Mouse (Mus musculus) 416B (cell line): ENCODE measurements around the gene Capzb.

Experiments used
- DNase-seq: peaks from one replicate; pipeline ENCODE4 v3.0.0; 2011; ENCODE audit warnings: low read depth

The Capzb gene

DNA sequence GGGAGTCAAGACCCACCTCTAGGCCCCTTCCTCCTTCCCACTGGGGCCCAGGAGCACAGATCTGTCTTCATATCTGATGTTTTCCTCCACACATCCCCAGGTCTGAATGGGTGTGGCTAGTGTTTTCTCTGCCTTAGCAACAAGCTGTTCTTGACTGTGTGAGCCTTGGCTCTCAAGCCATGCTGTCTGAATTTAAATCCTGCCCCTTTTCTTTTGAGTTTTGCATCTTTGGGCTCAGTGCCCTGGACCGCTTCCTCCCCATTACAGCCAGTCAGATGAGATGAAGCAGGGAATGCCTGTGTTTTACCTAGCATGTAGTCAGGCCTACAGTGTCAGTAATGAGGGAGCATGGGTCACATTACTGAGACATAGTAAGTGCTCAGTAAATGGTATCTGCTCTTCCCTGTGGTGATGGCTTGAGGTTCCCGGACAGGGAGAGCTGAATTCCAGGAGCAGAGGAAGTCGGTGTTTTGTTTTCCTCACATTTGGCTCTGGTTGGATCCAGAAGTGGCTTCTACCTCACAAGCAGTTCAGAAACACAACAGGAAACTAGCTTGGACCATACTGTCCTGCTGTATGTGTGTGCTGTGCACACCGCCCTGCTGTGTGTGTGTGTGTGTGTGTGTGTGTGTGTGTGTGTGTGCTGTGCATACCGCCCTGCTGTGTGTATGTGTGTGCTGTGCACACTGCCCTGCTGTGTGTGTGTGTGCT lies 16.6 kb downstream of the Capzb start:
- DNase-seq, result no peak

DNA sequence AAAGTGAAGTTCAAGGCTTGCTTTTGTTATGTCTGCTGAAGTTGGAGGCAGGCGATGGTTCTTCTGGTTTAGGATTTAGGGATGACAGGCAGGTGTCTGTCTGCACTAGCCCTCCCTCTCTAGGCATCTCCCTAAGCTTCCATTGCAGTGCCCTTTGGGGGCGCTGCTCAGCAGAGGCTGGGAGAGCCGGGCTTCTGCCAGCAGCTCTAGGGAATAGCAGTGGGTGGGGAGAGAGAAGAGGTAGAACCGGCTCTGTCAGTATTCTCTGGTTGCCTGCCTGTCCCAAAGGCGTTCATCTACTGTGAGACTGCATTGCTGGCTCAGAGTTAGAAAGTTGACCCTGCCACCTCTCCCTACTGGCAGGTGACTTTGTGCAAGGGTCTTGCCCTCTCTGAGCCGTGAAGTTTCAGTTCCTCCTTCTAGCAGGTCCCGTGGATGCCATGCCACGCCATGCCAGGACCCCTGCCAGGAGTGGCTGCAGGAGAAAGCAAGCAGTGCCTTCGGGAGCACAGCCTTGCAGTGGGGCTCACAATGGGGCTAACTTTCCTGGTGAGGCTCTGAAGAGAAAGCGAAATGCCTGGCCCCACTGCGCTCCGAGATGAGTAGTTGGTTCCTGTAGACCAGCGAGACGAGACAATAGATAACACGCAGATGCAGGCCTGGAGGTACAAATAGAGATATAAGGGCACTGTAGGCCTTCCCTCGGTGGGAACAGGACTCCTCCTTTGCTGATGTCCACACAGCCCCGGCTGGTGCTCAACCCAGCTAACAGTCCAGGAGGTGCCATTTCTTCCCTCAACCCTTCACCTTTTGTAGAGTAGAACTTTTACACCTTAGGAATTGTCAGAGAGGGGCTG lies 19.5 kb downstream of the Capzb start:
- DNase-seq, result no peak

DNA sequence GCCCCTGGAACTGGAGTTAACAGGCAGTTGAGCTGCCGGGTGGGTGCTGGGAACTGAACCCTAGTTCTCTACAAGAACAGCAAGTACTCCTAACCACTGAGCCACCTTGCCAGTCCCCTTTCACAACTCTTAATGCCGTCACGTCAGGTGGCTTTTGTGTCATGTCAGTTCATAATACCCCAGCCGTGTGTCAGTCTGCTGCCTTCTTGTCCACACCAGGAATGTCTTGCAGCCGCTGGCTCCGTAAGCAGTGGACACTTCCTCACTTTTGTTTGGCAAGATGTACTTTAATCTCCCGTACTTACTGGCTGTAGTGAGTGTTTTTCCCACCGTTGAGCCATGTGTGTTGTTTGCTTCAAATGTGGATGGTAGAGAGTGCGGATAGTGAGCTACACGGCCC lies 20.4 kb downstream of the Capzb start:
- DNase-seq, result no peak

DNA sequence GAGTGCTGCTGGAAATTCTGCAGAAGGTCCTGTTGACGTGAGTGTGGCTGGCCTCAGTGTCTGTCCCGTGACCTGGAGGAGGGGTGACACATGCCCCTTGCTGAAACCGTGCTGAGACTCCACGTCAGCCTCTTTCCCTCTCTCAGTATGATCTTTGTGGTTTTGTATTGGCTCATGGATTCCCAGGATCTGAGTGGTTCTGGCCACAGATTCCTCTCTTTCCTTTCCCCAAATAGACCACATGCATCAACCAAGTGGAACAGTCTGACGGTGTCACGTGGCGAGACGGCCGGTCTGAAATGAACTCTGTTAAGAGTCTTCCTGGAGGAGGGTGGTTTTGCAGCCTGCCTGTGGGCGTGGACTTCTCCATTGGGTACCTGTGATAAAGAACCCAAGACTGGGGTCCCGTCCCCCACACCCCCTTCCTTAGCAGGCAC lies 21.3 kb downstream of the Capzb start:
- DNase-seq, result no peak

DNA sequence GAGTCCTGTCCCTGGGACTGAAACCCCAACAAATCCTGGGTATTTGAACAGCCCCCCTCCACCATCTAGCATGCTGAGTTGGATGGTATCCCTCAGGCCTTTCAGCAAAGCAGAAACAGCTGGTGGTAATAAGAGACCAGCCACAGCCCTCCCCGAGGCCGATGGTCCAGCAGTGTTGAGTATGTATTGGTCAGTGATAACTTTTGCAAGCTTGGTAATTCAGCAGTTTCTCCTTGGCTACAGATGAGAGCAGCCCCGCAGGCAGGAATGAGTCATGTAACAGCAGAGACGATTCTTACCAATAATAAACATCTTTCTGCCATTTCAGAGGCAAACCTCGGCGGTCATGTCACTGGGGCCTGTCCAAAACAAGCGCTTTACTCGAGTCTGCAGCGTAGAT lies 23.9 kb downstream of the Capzb start:
- DNase-seq, result no peak

DNA sequence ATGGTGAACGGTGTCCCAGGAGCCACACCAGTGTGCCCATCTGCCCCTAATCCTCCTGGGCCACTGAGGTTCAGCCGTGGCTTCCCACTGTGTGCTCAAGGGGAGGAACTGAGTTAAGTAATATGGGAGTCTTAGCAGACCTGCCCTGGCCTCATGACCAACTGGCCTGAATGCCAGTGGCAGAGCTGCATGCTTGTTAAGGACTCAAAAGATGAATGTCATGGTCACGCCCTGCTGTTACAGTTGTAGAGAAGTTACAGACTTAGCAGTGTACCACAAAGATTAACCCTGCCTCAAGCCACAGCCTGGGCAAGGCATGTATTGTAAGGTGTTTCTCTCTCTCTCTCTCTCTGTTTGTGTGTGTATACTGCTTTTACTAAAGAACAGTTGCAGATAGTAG lies 25.8 kb downstream of the Capzb start:
- DNase-seq, result no peak

DNA sequence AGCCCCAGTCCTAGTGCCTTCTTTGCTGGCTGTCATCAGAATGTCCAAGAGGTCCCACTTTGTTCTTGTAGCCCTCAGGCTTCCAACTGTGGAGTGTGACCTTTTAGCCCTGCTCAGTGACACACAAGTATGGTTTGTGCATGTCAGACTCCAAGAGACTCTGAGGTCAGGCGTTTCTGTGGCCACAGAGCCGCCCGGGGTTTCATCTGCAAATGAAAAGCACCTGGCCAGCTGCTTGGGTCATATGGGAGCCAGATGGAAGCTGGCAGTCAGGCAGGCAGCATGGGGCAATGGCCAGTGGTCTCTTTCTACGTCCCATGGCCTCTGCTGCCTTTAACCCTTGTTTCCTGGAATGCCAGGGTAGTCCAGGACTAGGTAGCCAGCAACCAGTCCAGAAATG lies 27.0 kb downstream of the Capzb start:
- DNase-seq, result no peak

DNA sequence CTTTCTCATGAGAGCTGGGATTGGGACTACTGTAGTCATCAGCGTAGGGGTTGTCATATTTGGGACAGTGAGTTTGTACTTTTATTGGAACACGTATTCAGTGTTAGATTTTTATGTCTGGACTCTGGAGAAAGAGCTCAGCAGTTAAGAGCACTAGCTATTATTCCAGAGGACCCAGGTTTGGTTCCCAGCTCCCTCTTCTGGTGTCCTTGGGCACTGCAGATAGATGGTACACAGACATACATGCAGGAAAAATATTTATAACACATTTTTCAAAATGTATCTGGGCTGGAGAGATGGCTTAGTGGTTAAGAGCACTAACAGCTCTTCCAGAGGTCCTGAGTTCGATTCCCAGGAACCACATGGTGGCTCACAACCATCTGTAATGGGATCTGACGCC lies 28.3 kb downstream of the Capzb start:
- peak; percentile 56 for DNase-seq

DNA sequence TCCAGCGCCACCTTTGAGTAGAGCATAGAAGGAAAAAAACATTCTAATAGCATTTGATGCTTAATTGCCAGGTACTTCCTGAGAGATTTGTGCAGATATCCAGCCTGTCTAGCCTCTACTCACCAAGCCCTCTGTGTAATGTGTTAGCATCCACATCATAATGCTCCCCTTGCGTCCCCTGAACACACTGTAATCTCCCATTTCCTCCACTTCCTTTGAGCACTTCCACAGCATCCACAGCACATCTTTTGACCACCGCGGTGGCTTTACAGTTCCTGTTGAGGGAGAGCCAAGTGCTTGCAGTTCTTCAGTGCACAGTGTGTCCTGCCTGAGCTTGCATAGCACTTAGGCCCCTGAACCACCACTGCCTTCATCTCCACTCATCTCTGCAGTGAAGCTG lies 29.1 kb downstream of the Capzb start:
- DNase-seq, result peak; percentile 82

DNA sequence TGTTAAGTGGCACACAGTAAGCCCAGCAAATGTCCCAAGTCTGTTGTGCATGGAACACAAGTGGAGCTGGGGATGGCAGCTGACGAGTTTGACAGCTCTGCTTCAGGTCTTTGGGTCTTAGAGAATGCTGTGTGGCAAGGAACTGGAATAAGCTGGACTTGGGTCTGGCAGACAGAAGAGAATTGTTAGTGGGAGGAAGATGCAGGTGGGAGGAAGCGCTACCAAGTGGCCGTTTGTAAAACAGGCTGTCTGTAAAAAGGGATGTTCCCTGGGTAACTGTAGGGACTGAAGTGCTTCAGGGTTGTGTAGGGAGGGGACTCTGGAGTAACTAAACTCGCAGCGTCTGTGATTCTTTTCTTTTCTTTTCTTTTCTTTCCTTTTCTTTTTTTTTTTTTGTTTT lies 32.4 kb downstream of the Capzb start:
- DNase-seq, result no peak

DNA sequence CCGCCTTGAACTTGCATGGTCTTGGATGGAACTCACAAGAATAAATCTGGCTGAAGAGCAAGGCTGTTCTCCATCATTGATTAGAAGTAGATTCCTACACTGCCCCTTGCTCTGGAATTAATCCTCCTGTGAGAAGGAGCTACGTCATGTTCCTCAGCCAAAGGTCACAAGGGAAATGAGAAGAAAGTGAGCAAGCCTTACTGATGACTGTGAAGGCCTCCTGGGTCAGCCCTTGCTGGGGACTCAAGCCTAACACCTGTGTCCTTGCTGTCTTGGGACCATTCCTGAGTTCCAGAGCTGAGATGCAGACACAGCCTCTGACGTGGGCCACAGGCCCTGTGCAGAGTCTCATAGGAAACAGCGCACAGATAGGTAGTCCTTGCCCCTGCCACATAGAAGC lies 33.2 kb downstream of the Capzb start:
- DNase-seq, result no peak

DNA sequence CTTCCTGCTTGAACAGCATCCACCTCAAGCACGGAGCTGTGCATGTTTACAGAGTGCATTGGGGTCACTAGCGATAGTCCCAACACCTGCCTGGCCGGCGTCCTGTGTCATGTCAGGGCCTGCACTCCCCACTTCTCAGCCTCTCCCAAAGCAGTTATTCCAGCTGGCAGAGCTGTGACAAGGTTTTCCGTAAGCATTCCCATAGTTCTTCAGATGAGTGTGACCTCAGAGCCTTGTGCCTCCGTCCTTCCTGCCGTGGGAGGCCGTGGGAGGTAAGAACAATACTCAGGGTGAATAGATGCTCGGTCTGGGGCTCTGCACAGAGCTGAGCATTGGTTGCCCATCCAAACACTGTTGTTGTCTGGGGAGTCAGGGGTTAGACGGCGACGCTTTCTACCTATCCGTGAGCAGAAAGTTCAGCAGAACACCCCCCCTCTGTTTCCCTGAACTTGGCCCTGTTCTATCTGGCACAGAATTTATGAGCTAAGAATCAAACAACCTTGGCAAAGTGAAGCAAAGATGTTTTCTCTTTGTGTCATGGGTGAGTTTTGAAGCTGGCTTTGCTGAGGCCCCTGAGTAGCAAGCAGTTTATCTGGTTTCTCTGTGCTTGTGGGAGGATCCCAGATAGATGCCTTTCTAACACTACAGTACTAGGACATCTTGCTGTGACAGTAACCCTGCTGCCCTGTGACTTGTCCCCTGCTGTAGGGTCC lies 34.0 kb downstream of the Capzb start:
- no peak for DNase-seq

DNA sequence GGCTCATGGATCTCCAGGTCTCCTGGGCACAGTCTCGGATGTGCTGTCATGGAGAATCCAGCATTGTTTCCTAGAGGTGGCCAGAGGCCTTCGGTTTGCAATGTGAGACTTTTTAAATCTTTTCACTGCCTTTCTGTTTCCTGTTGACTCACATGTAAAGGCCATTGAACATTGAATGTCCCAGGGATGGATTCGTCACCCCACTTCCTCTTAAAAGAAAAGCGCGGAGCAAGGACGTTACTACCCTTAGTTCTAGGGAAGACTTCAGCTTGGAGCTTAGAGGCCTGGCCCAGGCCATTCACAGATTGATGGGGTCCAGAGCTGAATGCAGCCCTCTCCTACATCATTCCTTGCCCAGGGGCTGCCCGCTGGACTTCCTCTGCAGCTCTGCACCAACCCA lies 35.2 kb downstream of the Capzb start:
- DNase-seq, result peak; percentile 73

DNA sequence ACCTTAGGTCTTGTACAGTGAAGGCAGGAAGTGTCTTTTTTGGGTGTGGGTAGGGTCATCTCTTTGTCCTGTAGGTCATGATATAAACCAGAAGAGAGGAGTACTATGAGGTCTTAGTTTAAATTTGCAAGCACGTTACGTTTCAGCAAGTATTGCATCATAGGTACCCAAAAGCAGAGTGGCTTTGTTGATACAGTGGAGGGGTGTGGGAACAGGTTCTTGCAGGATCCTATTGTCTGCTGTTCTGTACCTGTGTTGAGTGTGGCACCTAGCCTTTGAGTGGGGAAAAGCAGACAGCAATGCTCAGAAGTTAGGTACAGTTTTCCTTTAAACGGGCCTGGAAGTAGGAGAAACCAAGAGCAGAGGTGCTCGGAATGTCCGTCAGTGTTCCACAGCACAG lies 36.6 kb downstream of the Capzb start:
- DNase-seq, result no peak

DNA sequence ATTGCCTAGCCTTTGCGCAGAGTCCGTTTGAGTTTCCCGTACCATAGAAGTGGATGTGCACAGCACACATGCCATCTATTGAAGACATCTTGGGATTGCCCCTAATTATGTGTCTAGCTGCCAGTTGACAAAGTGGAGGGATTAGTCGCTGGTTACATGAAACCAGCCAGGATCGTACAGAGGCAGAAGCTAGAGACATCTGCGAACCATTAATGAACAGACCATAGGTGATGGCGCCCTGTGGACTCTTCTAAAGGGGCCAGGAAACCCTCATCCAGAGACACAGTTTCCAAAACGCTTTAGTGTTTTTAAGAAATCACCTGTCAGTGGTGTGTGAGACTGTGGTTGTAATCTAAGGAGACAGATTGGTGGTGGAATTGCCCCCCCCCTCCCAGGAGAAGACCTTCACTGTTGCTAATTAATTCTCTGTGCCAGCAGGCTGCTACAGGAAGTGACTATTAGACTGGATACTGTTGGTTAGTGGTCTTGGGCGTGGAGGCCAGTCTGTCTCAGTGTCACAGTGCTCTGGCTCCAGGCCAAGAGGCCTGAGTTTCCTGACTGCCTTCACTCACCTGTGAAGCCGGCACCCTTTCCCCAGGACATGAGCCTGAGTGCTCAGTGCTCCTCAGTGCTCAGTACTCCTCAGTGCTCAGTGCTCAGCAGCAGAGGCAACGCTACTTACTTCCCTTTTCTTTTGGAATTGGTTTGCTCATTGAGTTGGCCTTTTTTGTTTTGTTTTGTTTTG lies 37.8 kb downstream of the Capzb start:
- DNase-seq, result peak; percentile 80

DNA sequence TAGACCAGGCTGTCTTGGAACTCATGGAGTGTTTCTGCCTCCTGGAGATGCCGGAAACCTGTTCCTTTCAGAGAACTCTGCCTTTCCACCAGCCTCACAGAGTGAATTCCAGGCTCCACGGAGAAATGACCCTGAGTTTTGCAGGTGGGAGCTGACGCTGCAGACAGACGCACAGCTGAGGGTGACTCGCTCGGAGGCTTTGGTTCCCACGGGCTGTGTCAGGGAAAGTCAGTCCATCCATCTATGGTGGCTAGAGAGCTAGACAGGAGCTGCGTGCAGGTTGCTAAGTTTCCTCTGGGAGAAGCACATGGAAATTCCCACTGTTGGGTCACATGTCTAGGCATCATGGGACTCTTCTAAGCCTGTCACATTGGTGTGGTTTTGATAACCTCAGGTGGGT lies 38.5 kb downstream of the Capzb start:
- DNase-seq, result no peak

DNA sequence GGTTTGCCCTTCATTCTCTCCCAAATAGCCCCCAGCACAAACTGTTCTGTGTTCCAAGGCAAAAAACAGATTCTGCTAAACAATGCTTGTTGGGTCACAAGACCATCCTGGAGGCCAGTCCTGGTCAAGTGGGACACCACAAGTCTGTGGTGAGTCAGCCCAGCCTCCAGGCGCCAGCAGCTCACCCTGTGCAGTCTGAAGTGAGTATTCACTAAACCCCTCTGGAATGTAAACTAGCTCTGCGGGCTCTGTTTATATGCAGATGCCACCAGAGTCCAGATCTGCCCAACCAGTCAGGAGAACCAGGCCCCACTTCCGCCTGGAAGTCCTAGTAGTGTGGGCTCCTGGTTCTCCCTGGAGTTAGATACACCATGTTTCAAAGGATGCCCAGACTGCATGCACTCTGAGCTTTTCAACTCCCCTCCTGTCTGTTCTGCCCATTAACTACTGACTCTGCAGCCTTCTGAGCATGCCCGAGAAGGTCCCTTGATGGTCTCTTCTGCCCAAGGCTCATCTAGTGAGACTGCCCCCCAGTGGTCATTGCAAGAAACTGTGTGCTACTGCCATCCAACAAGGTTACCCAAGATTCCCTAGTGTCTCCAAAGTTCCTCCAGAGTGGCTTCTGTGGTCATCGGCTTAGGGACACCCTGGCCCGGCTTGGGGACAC lies 39.9 kb downstream of the Capzb start:
- peak; percentile 77 for DNase-seq

DNA sequence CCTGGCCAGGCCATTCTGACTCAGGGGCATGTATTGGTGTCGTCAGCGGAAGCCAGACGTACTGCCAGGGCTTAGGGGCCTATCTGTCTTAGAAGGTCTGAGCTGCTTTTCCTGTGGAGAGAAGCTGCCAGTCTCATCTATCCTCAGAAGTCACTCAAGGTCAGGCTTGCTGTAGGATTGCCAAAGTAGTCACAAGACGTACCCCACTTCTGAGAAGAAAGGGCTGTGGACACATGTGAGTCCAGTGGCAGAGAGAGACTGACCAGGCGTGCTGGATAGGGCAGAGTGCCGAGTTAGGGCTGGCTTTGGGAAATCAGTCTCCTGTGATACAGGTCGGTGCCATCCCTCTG lies 40.4 kb downstream of the Capzb start:
- no peak for DNase-seq

DNA sequence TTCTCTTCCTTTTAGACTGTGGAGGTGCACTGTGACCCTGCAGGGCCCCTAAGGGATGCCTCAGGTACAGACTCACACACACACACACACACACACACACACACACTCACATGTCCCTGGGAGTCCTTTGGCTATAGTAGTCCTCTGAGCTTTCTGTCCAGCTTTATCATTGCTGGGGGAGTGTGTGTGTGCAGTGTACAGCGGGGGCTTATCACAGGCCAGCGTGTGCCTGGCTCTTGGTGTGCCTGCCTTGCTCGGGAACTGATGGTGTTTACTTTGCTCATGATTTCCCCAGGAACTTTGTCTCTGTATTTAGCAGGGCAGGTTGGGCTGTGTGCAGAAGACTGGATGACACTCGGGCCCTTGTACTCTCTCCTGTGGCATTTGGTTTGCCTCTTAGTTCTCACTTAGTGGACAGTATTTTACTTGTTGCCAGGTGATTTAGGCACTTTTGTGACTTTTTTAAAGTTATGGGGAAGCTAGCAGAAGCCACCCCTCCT lies 41.1 kb downstream of the Capzb start:
- DNase-seq, result no peak

DNA sequence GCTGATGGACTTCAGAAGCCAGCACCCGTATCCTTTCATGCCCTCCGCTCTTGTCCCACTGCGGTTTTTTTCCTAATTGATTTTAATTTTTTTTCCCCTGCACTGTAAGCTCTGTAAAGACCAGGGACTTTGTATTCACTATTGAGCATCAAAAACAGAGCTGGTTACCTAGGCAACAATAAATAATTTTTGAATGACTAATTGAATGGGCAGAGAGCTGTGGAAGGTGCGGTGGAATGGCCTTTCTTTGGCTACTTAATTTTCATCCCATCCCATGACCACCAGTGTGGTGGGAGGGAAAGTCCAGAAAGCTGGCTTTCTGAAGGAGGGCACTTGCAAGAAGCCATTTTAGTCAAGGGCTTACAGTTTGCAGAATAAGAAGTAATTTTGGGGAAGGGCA lies 41.6 kb downstream of the Capzb start:
- DNase-seq, result no peak

DNA sequence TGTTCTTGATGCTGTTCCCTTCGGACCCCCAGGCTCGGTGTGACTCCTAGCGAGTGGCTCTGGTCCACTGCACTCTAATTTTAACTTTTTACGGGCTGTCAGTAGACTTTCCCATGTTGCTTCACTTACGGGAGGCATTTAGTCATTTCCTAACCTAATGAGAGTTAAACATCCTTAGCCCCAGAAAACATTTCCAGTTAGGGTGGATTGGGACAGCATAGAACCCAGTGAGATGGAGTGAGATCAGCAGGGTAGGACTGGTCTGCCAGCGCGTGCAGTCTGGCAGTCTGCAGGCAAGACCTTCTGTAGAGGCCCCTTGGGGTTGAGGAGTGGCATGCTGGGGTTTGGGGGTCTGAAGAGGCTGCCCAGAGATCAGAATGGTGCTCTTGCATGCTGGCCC lies 42.9 kb downstream of the Capzb start:
- peak; percentile 64 for DNase-seq

DNA sequence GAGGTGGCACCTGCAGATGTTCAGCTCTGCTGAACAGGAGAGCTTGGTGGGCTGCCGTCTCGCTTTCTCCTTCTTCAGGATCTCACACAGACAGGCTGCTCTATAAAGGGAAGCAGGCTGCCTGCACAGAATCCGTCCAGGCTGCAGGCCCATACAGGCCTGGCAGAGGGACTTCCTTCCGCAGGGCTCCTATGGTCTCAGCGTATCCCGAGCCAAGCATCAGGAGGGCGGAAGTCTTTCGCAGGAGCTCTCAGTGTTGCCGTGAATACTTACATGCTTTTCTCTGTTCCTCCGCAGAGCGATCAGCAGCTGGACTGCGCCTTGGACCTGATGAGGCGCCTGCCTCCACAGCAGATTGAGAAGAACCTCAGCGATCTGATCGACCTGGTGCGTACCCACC lies 45.9 kb downstream of the Capzb start:
- no peak for DNase-seq
